Mouse (Mus musculus) neutrophil, adult 65 days (primary cell): Measurements from ENCODE around the gene Zfp300. TPM values are rescaled to one million over a fixed set of nuclear protein-coding genes. Genes with fewer than 3 reads are reported as not detected.

Experiments
- total RNA-seq: library from RNA; stranded (reverse); gene quantifications from 2 replicates; pipeline ENCODE4 v1.2.4, GENCODE M21; 2023

Gene Zfp300
- total RNA-seq, result not detected in 2 replicates

GRCm38 (mm10) chrX:21088983-21089866 lies at the start of gene Zfp300:
Zfp300 (minus strand) TSS chrX:21089527.

DNA sequence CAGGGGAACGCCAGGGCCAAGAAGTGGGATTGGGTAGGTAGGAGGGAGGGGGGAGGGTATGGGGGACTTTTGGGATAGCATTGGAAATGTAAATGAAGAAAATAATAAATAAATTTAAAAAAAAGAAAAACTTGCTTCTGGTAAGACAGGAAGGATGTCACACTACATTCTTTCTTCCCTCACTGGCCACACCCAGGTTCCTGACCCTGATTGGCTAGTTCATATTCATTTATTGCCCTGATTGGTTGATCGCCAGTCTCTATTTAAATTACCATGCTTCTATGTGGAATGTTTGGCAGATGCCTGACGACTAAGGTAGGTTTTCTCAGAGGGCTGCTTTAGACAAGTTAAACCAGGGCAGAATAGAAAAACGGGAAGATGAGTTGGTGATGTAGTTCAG lies 26.2 kb upstream of the Zfp300 start, which contains the start of gene Ssxa1:
Gene Ssxa1, plus strand, starts transcription at position 301 of the 400 bp plus-strand sequence.

DNA sequence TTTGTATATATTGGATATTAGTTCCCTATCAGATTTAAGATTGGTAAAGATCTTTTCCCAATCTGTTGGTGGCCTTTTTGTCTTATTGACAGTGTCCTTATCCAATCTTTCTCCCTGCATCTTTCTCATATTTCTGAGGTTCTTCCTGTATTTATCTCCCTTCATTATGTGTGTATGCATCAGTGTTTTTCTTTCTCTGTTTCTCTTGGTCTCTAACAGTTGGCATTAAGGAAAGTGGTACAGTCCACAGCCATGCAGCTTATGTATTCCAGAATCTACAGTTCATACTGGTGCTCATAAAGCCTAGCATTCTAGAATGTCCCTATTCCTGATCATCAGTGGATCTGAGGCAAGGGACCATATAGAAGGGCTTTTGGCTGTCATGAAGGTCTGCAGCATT lies 21.2 kb downstream of the Zfp300 start, which contains the start of gene Spaca5:
Gene Spaca5, plus strand, starts transcription at position 301 of the 400 bp plus-strand sequence.

GRCm38 (mm10) chrX:21061866-21062543 lies 27.3 kb downstream of the Zfp300 start, which contains the start of gene Zfp182:
Zfp182 (minus strand) TSS chrX:21062316.

Other genes starting within 250 kb of the Zfp300 start
- gene Timp1, start 219.4 kb downstream of the Zfp300 start, total RNA-seq, result not detected in 2 replicates
- gene Syn1, start 168.5 kb downstream of the Zfp300 start, total RNA-seq, result 2.3 and 3.1 TPM in 2 replicates
- gene Cfp, start 158.0 kb downstream of the Zfp300 start, total RNA-seq, result 243 and 259 TPM in 2 replicates
- 14.2 and 14.5 TPM in 2 replicates for gene Elk1, start 138.9 kb downstream of the Zfp300 start, total RNA-seq
- gene Uxt, start 127.5 kb downstream of the Zfp300 start, total RNA-seq, result 27.9 and 31.6 TPM in 2 replicates
- gene Zfp182, start 27.2 kb downstream of the Zfp300 start, total RNA-seq, result 8.9 and 12.8 TPM in 2 replicates
- not detected in 2 replicates for gene Spaca5, start 21.1 kb downstream of the Zfp300 start, total RNA-seq
- not detected in 2 replicates for gene Ssxa1, start 26.3 kb upstream of the Zfp300 start, total RNA-seq
- not detected in 2 replicates for gene Gm21876, start 86.1 kb upstream of the Zfp300 start, total RNA-seq